Mouse (Mus musculus) C2C12 (cell line): ENCODE data around the gene Tgfbr3.

Source experiments
- CTCF ChIP-seq: IDR thresholded peaks from one replicate; pipeline ENCODE4 v1.5.1; 2011; ENCODE audit not compliant: control insufficient read depth, insufficient read depth, insufficient read length
- MAX ChIP-seq: IDR thresholded peaks from one replicate; pipeline ENCODE4 v1.6.1; 2011; ENCODE audit warnings: mild to moderate bottlenecking, control low read depth
- USF1 ChIP-seq: IDR thresholded peaks from one replicate; pipeline ENCODE4 v1.6.1; 2011; ENCODE audit warnings: low read depth, mild to moderate bottlenecking, control low read depth, moderate library complexity

DNA sequence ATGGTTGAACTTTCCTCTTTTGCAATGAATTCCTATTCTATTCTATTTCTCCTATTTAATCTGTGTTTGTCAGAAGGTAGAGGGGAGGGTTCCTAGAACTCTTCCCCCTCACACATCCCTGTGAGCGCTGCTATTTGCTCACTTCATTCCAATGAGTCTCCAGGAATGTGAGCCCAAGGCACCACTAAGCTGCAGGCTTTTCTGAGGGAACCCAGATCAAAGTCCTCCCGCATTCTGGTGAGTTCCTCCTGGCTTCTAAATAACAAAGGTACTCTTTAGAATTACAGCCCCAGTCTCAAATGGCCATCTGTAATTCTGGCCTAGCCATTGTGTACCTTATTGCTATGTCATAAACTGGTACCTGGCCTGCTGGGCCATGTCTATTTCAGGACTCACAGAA, 72.3 kb downstream of the Tgfbr3 start:
- TF ChIP-seq CTCF (no peak), MAX (no peak), USF1 (no peak)
